32 mouse cellular contexts compared by ENCODE assay signal in the genomic region with DNA sequence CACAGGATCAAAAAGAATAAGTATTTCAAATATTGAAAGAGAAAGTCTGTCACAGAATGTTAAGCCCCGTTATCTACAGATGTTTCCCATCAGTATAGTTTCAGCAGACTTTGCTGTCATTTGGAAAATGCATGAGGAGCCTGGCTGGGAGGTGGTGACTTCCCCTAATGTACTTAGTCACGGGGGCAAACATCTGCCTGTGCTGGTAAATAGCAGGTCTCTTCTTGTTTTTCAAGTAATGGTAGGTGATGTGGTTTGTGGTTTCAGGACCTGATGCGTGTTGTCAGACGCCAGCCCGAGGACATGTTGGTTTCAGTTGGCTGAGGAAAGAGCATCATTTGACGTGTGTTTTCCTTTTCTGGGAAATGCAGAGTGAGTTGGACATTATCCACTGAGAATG.
DNase-seq lines count a peak whose midpoint lies in the region; ATAC-seq lines count a peak whose summit lies in the region.
"Had no signal": no experiment of that assay in that cellular context is flagged by ENCODE, and none has a peak within 500 bp of the region (broad histone marks: within the 10 kb centered on the region; RNA-seq: fewer than 3 reads in every experiment).

No protein-coding gene starts in this region.

- 16% methylated on average over 6 of the region's 6 CpGs for WGBS in embryonic facial prominence, embryonic 15.5 days

- H3K4me1 ChIP-seq in embryonic facial prominence, embryonic 15.5 days, result peaks cover 19% of the 10 kb centered on the region
- H3K4me1 ChIP-seq: forebrain, embryonic 12.5 days; heart, embryonic 10.5 days; heart, embryonic 15.5 days; hindbrain, embryonic 12.5 days; intestine, embryonic 15.5 days; lung, embryonic 15.5 days; midbrain, embryonic 13.5 days had no signal

- no peak overlapping the region for H3K4me2 ChIP-seq in embryonic facial prominence, embryonic 15.5 days (replicated peaks)
- H3K4me2 ChIP-seq: forebrain, embryonic 12.5 days; heart, embryonic 15.5 days; hindbrain, embryonic 12.5 days; intestine, embryonic 15.5 days; lung, embryonic 15.5 days; midbrain, embryonic 13.5 days had no signal

- ATAC-seq in common myeloid progenitor, adult 5-6 weeks (replicated peaks; ENCODE audit: low read depth, poor library complexity, severe bottlenecking), result peak; percentile 62
- no peak for ATAC-seq in embryonic facial prominence, embryonic 15.5 days (ENCODE audit: insufficient number of reproducible peaks, low FRiP score, low TSS enrichment, low read depth)
- no peak for ATAC-seq in erythroblast, adult 5-6 weeks (replicated peaks; ENCODE audit: low FRiP score, poor library complexity, severe bottlenecking)
- ATAC-seq: activated CD4-positive, CD25-positive, alpha-beta regulatory T cell, adult 4 months; CD4-positive, CD25-positive, alpha-beta regulatory T cell, adult 4 months; forebrain, postnatal 0 days; hindbrain, postnatal 0 days; intestine, embryonic 15.5 days; midbrain, embryonic 13.5 days had no signal

- H3K27me3 ChIP-seq in embryonic facial prominence, embryonic 15.5 days, result no peaks in the 10 kb centered on the region
- H3K27me3 ChIP-seq: forebrain, embryonic 12.5 days; heart, embryonic 15.5 days; hindbrain, embryonic 12.5 days; intestine, embryonic 15.5 days; midbrain, embryonic 13.5 days had no signal

- H3K9me3 ChIP-seq in embryonic facial prominence, embryonic 15.5 days (replicated peaks), result no peaks in the 10 kb centered on the region
- H3K9me3 ChIP-seq: forebrain, embryonic 12.5 days; heart, embryonic 10.5 days; heart, embryonic 15.5 days; hindbrain, embryonic 12.5 days; intestine, embryonic 15.5 days; lung, embryonic 15.5 days; midbrain, embryonic 13.5 days had no signal

- H3K36me3 ChIP-seq in embryonic facial prominence, embryonic 15.5 days, result no peaks in the 10 kb centered on the region
- H3K36me3 ChIP-seq: forebrain, embryonic 12.5 days; heart, embryonic 10.5 days; heart, embryonic 15.5 days; hindbrain, embryonic 12.5 days; intestine, embryonic 15.5 days; lung, embryonic 15.5 days; midbrain, embryonic 13.5 days had no signal

- DNase-seq in embryo, embryonic 10 days (ENCODE audit: low spot score), result peak; percentile 35
- DNase-seq in embryo, embryonic 10.5 days (ENCODE audit: low spot score), result no peak
- peak; percentile 63 for DNase-seq in 3T3-L1 (ENCODE audit: low read depth, low spot score)
- DNase-seq in spleen, postnatal 4 days (ENCODE audit: low spot score in 2 of 2), result no peak
- no peak for DNase-seq in heart, adult 11 months
- DNase-seq: adrenal gland, adult 2 months; adrenal gland, postnatal 36 days; cerebellum, adult 2 months; cerebellum, postnatal 36 days; forebrain, postnatal 0 days; gastrocnemius, postnatal 10 days; kidney, adult 8-10 months; layer of hippocampus, adult 9-11 months; liver; right cerebral cortex, postnatal 4 days; thymus, adult 2 months; thymus, postnatal 36 days had no signal

- H3K9ac ChIP-seq in embryonic facial prominence, embryonic 15.5 days, result no peak overlapping the region
- H3K9ac ChIP-seq: forebrain, embryonic 12.5 days; forebrain, postnatal 0 days; heart, embryonic 15.5 days; hindbrain, embryonic 12.5 days; intestine, embryonic 15.5 days; liver, embryonic 14.5 days; lung, embryonic 15.5 days; midbrain, embryonic 13.5 days had no signal

- no peak overlapping the region for H3K4me3 ChIP-seq in embryonic facial prominence, embryonic 15.5 days (replicated peaks)
- H3K4me3 ChIP-seq: forebrain, embryonic 12.5 days; heart, embryonic 10.5 days; heart, embryonic 15.5 days; hindbrain, embryonic 12.5 days; intestine, embryonic 15.5 days; lung, embryonic 15.5 days; midbrain, embryonic 13.5 days had no signal

- H3K27ac ChIP-seq in embryonic facial prominence, embryonic 15.5 days (replicated peaks), result 0 out of 2 replicates have a peak overlapping the region, but pooled peaks have one; percentile 28
- H3K27ac ChIP-seq: forebrain, embryonic 12.5 days; heart, embryonic 10.5 days; heart, embryonic 15.5 days; hindbrain, embryonic 12.5 days; hindbrain, postnatal 0 days; intestine, embryonic 15.5 days; kidney, postnatal 0 days; liver, embryonic 14.5 days; lung, embryonic 15.5 days; midbrain, embryonic 13.5 days had no signal

Comparison
In these comparisons a context has a peak if more than half of its experiments do, and no peak if none do; other contexts are left out.
1. DNase-seq: peak in embryo, embryonic 10 days (single experiment) and 3T3-L1 (single experiment); none in embryo, embryonic 10.5 days (single experiment), spleen, postnatal 4 days (0 of 2) and heart, adult 11 months (single experiment).